Mouse (Mus musculus) hindbrain, embryonic 12.5 days (tissue): ENCODE results near the gene Hrasls5. TPM values are rescaled to one million over a fixed set of nuclear protein-coding genes. Genes with fewer than 3 reads are reported as not detected.

Source experiments
- ATAC-seq: fragments of 200-750 bp; cut with Nextera tagmentation; 2 replicates; pipeline ENCODE4 v1.8.0; 2017; ENCODE audit warnings: moderate TSS enrichment; ENCODE audit not compliant: low FRiP score
- H3K27ac ChIP-seq: fragments of 300-500 bp; sonication (generic); 2 replicates; pipeline ENCODE4 v1.5.1; 2016; ENCODE audit warnings: mild to moderate bottlenecking
- H3K27me3 ChIP-seq: fragments of 300-500 bp; sonication (generic); 2 replicates; pipeline ENCODE4 v1.6.1; 2016; ENCODE audit warnings: mild to moderate bottlenecking
- H3K36me3 ChIP-seq: fragments of 300-500 bp; sonication (generic); 2 replicates; pipeline ENCODE4 v1.6.1; 2016; ENCODE audit warnings: mild to moderate bottlenecking
- H3K4me1 ChIP-seq: fragments of 300-500 bp; sonication (generic); 2 replicates; pipeline ENCODE4 v1.6.1; 2016
- H3K4me2 ChIP-seq: fragments of 300-500 bp; sonication (generic); replicated peaks from 2 replicates; pipeline ENCODE4 v1.6.1; 2016; ENCODE audit warnings: mild to moderate bottlenecking
- H3K4me3 ChIP-seq: fragments of 300-500 bp; sonication (generic); 2 replicates; pipeline ENCODE4 v1.5.1; 2016; ENCODE audit warnings: mild to moderate bottlenecking
- H3K9ac ChIP-seq: fragments of 300-500 bp; sonication (generic); 2 replicates; pipeline ENCODE4 v1.6.1; 2016; ENCODE audit warnings: mild to moderate bottlenecking, moderate library complexity
- H3K9me3 ChIP-seq: fragments of 300-500 bp; sonication (generic); replicated peaks from 2 replicates; pipeline ENCODE4 v1.6.1; 2016; ENCODE audit warnings: mild to moderate bottlenecking
- WGBS: fragments of 180-500 bp; shearing (Covaris S2); methylation state at CpG from one replicate; pipeline ENCODE4 v1.1.7; 2016; 5-methylcytosine and 5-hydroxymethylcytosine counted together
- polyA plus RNA-seq: library from polyadenylated mRNA; unstranded; fragments of >200 nt; fragmentation: Nextera tagmentation; extraction: Ambion mirVana; gene quantifications from 2 replicates; pipeline ENCODE4 v1.2.1, GENCODE M21; 2016

Gene Hrasls5
- polyA plus RNA-seq: not detected in 2 replicates

- ATAC-seq: peak; percentile 62
These were observed at the start of gene Hrasls5 for GRCm38 (mm10) chr19:7611942-7612757. Gene Hrasls5 (plus strand): TSS chr19:7612541.

DNA sequence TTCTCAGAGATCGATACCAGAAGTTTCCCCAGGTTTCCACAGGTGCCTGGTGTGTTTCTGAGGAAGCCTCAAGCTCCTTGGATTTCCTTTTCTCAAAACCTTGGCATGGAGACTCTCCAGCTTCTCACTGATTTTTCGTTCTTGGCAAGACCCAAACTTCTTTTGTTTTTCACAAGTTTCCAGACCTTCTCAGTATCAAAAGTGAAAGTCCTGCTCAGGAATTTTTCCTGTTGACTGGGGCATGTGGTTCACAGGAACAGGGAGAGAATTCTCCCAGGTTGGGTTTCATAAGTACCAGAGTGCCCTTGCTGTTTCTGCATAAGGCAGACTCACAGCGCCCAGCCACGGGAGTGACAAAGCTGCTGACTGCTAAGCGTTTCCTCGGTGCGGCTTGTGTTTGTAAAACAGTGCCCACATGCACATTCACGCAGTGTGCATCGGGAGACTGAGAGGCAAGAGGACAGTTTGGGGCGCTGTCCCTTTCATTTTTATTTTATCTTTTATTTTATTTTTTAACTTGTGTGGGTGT is 49.7 kb upstream of the Hrasls5 start:
- no peak overlapping the region for H3K27ac ChIP-seq
- H3K4me2 ChIP-seq: no peak overlapping the region
- peaks cover 8% of the 10 kb centered on the region for H3K27me3 ChIP-seq
- H3K4me3 ChIP-seq: no peak overlapping the region
- peaks cover 2% of the 10 kb centered on the region; the same call in 1 of the 2 replicates for H3K4me1 ChIP-seq
- WGBS: 65% methylated on average over 10 of the region's 10 CpGs
- no peak overlapping the region for H3K9ac ChIP-seq
- ATAC-seq: no peak
- no peaks in the 10 kb centered on the region for H3K9me3 ChIP-seq
- no peaks in the 10 kb centered on the region for H3K36me3 ChIP-seq

More at GRCm38 (mm10) chr19:7611942-7612757, at the start of gene Hrasls5:
- Histone ChIP-seq H3K27me3 (peaks cover 39% of the 10 kb centered on the region), H3K4me3 (peak within 1 kb of the TSS; percentile 45), H3K27ac (no peak within 1 kb of the TSS), H3K9ac (peak within 1 kb of the TSS; percentile 57), H3K9me3 (no peaks in the 10 kb centered on the region), H3K4me2 (peak within 1 kb of the TSS; percentile 88), H3K36me3 (no peaks in the 10 kb centered on the region), H3K4me1 (peaks cover 11% of the 10 kb centered on the region)
- 2% methylated on average over 54 of the region's 54 CpGs for WGBS

GRCm38 (mm10) chr19:7563676-7564075 is 48.7 kb upstream of the Hrasls5 start:
- Histone ChIP-seq H3K9ac (no peak overlapping the region), H3K4me1 (no peaks in the 10 kb centered on the region), H3K9me3 (no peaks in the 10 kb centered on the region), H3K36me3 (no peaks in the 10 kb centered on the region), H3K27ac (no peak overlapping the region), H3K4me2 (no peak overlapping the region), H3K27me3 (no peaks in the 10 kb centered on the region), H3K4me3 (no peak overlapping the region)
- 87% methylated on average over 2 of the region's 2 CpGs for WGBS
- ATAC-seq: no peak

DNA sequence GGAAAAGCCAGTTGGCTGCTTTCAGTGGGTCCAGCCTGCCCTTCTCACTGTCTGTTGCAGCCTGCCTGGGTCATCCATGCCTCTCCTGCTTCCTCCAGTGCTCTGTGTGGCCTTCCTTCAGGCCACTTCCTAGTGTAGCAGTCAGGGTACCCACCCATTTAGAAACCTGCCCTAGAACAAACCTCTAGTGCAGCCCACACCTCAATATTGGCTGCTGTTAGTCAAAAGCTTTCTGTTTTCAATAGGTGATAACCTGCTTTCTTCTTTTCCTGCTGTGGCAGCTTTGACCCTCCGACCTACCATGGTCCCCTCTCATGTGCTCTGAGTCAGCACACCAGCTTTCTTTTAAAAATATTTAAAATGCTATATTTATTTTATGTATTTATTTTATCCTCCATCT is 47.9 kb upstream of the Hrasls5 start:
- 77% methylated on average over 1 of the region's 1 CpGs for WGBS
- Histone ChIP-seq H3K27me3 (no peaks in the 10 kb centered on the region), H3K9ac (no peak overlapping the region), H3K4me2 (no peak overlapping the region), H3K9me3 (no peaks in the 10 kb centered on the region), H3K36me3 (no peaks in the 10 kb centered on the region), H3K4me1 (no peaks in the 10 kb centered on the region), H3K27ac (no peak overlapping the region), H3K4me3 (no peak overlapping the region)
- no peak for ATAC-seq

- ATAC-seq: no peak
These were observed 45.5 kb upstream of the Hrasls5 start for GRCm38 (mm10) chr19:7566826-7567225.

GRCm38 (mm10) chr19:7568364-7568763 is 44.0 kb upstream of the Hrasls5 start:
- no peaks in the 10 kb centered on the region for H3K27me3 ChIP-seq

More at GRCm38 (mm10) chr19:7566826-7567225, 45.5 kb upstream of the Hrasls5 start:
- WGBS: 64% methylated on average over 3 of the region's 3 CpGs
- Histone ChIP-seq H3K27me3 (no peaks in the 10 kb centered on the region), H3K36me3 (no peaks in the 10 kb centered on the region), H3K4me1 (no peaks in the 10 kb centered on the region), H3K9me3 (no peaks in the 10 kb centered on the region), H3K4me2 (no peak overlapping the region), H3K9ac (no peak overlapping the region), H3K4me3 (no peak overlapping the region), H3K27ac (no peak overlapping the region)

GRCm38 (mm10) chr19:7569650-7570049 is 42.7 kb upstream of the Hrasls5 start:
- Histone ChIP-seq H3K9me3 (no peaks in the 10 kb centered on the region), H3K36me3 (no peaks in the 10 kb centered on the region), H3K4me1 (no peaks in the 10 kb centered on the region), H3K27me3 (no peaks in the 10 kb centered on the region), H3K9ac (no peak overlapping the region), H3K4me2 (no peak overlapping the region), H3K4me3 (no peak overlapping the region), H3K27ac (no peak overlapping the region)
- no peak for ATAC-seq
- 86% methylated on average over 5 of the region's 5 CpGs for WGBS

More at GRCm38 (mm10) chr19:7568364-7568763, 44.0 kb upstream of the Hrasls5 start:
- no peak overlapping the region for H3K27ac ChIP-seq
- 54% methylated on average over 3 of the region's 3 CpGs for WGBS
- no peaks in the 10 kb centered on the region for H3K36me3 ChIP-seq
- H3K9me3 ChIP-seq: no peaks in the 10 kb centered on the region
- no peak overlapping the region for H3K4me2 ChIP-seq
- no peak overlapping the region for H3K4me3 ChIP-seq
- no peak overlapping the region for H3K9ac ChIP-seq
- no peak for ATAC-seq
- H3K4me1 ChIP-seq: no peaks in the 10 kb centered on the region

GRCm38 (mm10) chr19:7576180-7576579 is 36.2 kb upstream of the Hrasls5 start:
- WGBS: 80% methylated on average over 1 of the region's 1 CpGs
- no peaks in the 10 kb centered on the region for H3K27me3 ChIP-seq
- H3K4me2 ChIP-seq: no peak overlapping the region
- H3K4me1 ChIP-seq: no peaks in the 10 kb centered on the region
- no peaks in the 10 kb centered on the region for H3K9me3 ChIP-seq
- H3K27ac ChIP-seq: no peak overlapping the region
- H3K36me3 ChIP-seq: no peaks in the 10 kb centered on the region
- no peak overlapping the region for H3K9ac ChIP-seq
- ATAC-seq: no peak
- H3K4me3 ChIP-seq: no peak overlapping the region

- H3K27ac ChIP-seq: no peak overlapping the region
- H3K36me3 ChIP-seq: no peaks in the 10 kb centered on the region
- H3K27me3 ChIP-seq: no peaks in the 10 kb centered on the region
- H3K4me2 ChIP-seq: no peak overlapping the region
- WGBS: 87% methylated on average over 3 of the region's 3 CpGs
- ATAC-seq: no peak
- H3K9me3 ChIP-seq: no peaks in the 10 kb centered on the region
- no peaks in the 10 kb centered on the region for H3K4me1 ChIP-seq
- H3K9ac ChIP-seq: no peak overlapping the region
- no peak overlapping the region for H3K4me3 ChIP-seq
These were observed 34.6 kb upstream of the Hrasls5 start for GRCm38 (mm10) chr19:7577710-7578109.

- 74% methylated on average over 5 of the region's 5 CpGs for WGBS
- H3K9ac ChIP-seq: no peak overlapping the region
- no peaks in the 10 kb centered on the region for H3K36me3 ChIP-seq
- H3K4me3 ChIP-seq: no peak overlapping the region
- H3K27me3 ChIP-seq: no peaks in the 10 kb centered on the region
- no peaks in the 10 kb centered on the region for H3K9me3 ChIP-seq
- no peak for ATAC-seq
- H3K4me1 ChIP-seq: no peaks in the 10 kb centered on the region
- H3K27ac ChIP-seq: no peak overlapping the region
- H3K4me2 ChIP-seq: no peak overlapping the region
These were observed 31.3 kb upstream of the Hrasls5 start for GRCm38 (mm10) chr19:7581042-7581441.

- Histone ChIP-seq H3K9me3 (0 out of 2 replicates have a peak, but pooled peaks cover 2% of the 10 kb centered on the region), H3K4me1 (no peaks in the 10 kb centered on the region), H3K27ac (no peak overlapping the region), H3K4me3 (no peak overlapping the region), H3K4me2 (no peak overlapping the region), H3K9ac (no peak overlapping the region), H3K27me3 (no peaks in the 10 kb centered on the region), H3K36me3 (no peaks in the 10 kb centered on the region)
- ATAC-seq: no peak
- 60% methylated on average over 7 of the region's 7 CpGs for WGBS
These were observed 29.2 kb upstream of the Hrasls5 start for GRCm38 (mm10) chr19:7583101-7583500.

DNA sequence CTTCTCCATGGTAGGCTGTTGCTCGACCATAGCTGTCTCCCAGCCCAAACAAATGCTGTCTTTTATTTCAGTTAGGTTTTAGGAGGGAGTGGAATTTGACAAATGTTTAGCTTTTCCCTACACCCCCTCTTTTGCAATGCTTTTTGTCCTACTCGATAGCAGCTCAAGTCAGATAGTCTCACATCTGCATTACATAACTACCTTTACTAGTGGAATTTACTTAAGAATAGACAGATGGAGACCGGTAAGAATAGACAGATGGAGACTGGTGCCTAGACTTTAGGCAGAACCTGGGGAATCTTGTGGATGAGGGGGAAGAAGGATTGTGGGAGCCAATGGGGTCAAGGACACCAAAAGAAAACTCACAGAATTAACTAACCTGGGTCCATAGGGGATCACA is 28.7 kb upstream of the Hrasls5 start:
- Histone ChIP-seq H3K4me2 (no peak overlapping the region), H3K27me3 (no peaks in the 10 kb centered on the region), H3K27ac (no peak overlapping the region), H3K9me3 (0 out of 2 replicates have a peak, but pooled peaks cover 5% of the 10 kb centered on the region), H3K4me1 (no peaks in the 10 kb centered on the region), H3K4me3 (no peak overlapping the region), H3K9ac (no peak overlapping the region), H3K36me3 (no peaks in the 10 kb centered on the region)
- WGBS: 72% methylated on average over 3 of the region's 3 CpGs
- no peak for ATAC-seq
